Mouse (Mus musculus): ENCODE measurements at regions not wholly inside any gene's neighbourhood (a gene's known extent, or its start where the extent isn't known, plus 50 kb on each side); places are given as distances from the start of the nearest gene placed in this dataset.

- Histone ChIP-seq H3K4me3 (ENCODE audit: low read length) (no peak overlapping the region), H3K9ac (ENCODE audit: low read depth, low read length) (no peak overlapping the region), H3K27me3 (ENCODE audit: control insufficient read depth, insufficient read depth, low read length) (no peaks in the 10 kb centered on the region), H3K4me2 (replicated peaks; ENCODE audit: low read depth, low read length) (no peak overlapping the region), H3K4me1 (ENCODE audit: control insufficient read depth, insufficient read depth, low read length) (no peaks in the 10 kb centered on the region), H3K9me3 (ENCODE audit: control insufficient read depth, low read length) (no peaks in the 10 kb centered on the region), H3K36me3 (ENCODE audit: control insufficient read depth, insufficient read depth, low read length) (no peaks in the 10 kb centered on the region), H3K27ac (ENCODE audit: low read depth, low read length) (no peak overlapping the region)
- ATAC-seq (ENCODE audit: low FRiP score, low TSS enrichment): peak; percentile 77; the same call in 1 of the 2 replicates
- 61% methylated on average over 7 of the region's 7 CpGs for WGBS
Measured at GRCm38 (mm10) chr10:102685833-102686434, 173.9 kb downstream of the Rassf9 start.

- no peak for ATAC-seq (ENCODE audit: low FRiP score, low TSS enrichment)
- H3K4me2 ChIP-seq (replicated peaks; ENCODE audit: low read depth, low read length): no peak overlapping the region
- no peaks in the 10 kb centered on the region for H3K36me3 ChIP-seq (ENCODE audit: control insufficient read depth, insufficient read depth, low read length)
- no peaks in the 10 kb centered on the region for H3K9me3 ChIP-seq (ENCODE audit: control insufficient read depth, low read length)
- no peak overlapping the region for H3K27ac ChIP-seq (ENCODE audit: low read depth, low read length)
- H3K4me1 ChIP-seq (ENCODE audit: control insufficient read depth, insufficient read depth, low read length): no peaks in the 10 kb centered on the region
- no peak overlapping the region for H3K4me3 ChIP-seq (ENCODE audit: low read length)
- 58% methylated on average over 5 of the region's 5 CpGs for WGBS
- H3K9ac ChIP-seq (ENCODE audit: low read depth, low read length): no peak overlapping the region
- H3K27me3 ChIP-seq (ENCODE audit: control insufficient read depth, insufficient read depth, low read length): no peaks in the 10 kb centered on the region
Measured at GRCm38 (mm10) chr10:102667359-102667758, 155.3 kb downstream of the Rassf9 start.

GRCm38 (mm10) chr10:102659683-102660082 is 147.7 kb downstream of the Rassf9 start:
- H3K9me3 ChIP-seq (ENCODE audit: control insufficient read depth, low read length): no peaks in the 10 kb centered on the region
- H3K4me3 ChIP-seq (ENCODE audit: low read length): no peak overlapping the region
- H3K9ac ChIP-seq (ENCODE audit: low read depth, low read length): no peak overlapping the region
- no peak for ATAC-seq (ENCODE audit: low FRiP score, low TSS enrichment)
- H3K27me3 ChIP-seq (ENCODE audit: control insufficient read depth, insufficient read depth, low read length): no peaks in the 10 kb centered on the region
- 81% methylated on average over 6 of the region's 6 CpGs for WGBS
- H3K27ac ChIP-seq (ENCODE audit: low read depth, low read length): no peak overlapping the region
- H3K4me2 ChIP-seq (replicated peaks; ENCODE audit: low read depth, low read length): no peak overlapping the region
- H3K4me1 ChIP-seq (ENCODE audit: control insufficient read depth, insufficient read depth, low read length): no peaks in the 10 kb centered on the region
- no peaks in the 10 kb centered on the region for H3K36me3 ChIP-seq (ENCODE audit: control insufficient read depth, insufficient read depth, low read length)

DNA sequence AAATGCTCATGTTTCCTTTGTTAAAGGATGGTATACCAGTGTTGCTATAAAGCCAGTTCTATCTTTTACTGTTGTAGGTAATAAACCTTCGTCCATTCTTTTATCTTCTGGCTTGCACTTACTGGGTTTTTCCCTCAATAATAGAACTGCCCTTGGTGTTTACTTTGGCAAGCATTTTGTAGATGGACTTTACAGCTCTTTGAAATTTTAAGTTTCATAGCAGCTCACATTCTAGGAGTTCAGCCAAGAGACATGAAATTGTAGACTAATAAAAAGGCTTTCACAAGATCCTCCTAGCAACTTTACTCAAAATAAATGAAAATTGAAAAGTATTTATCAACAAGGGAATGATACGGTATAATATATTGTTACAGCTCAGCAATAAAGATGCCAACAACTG is 124.5 kb downstream of the Rassf9 start:
- Histone ChIP-seq H3K27ac (ENCODE audit: low read depth, low read length) (no peak overlapping the region), H3K27me3 (ENCODE audit: control insufficient read depth, insufficient read depth, low read length) (no peaks in the 10 kb centered on the region), H3K4me2 (replicated peaks; ENCODE audit: low read depth, low read length) (no peak overlapping the region), H3K4me1 (ENCODE audit: control insufficient read depth, insufficient read depth, low read length) (no peaks in the 10 kb centered on the region), H3K36me3 (ENCODE audit: control insufficient read depth, insufficient read depth, low read length) (no peaks in the 10 kb centered on the region), H3K9me3 (ENCODE audit: control insufficient read depth, low read length) (no peaks in the 10 kb centered on the region), H3K9ac (ENCODE audit: low read depth, low read length) (no peak overlapping the region), H3K4me3 (ENCODE audit: low read length) (no peak overlapping the region)
- 60% methylated on average over 2 of the region's 2 CpGs for WGBS
- ATAC-seq (ENCODE audit: low FRiP score, low TSS enrichment): no peak

- ATAC-seq (ENCODE audit: low FRiP score, low TSS enrichment): no peak
- no peaks in the 10 kb centered on the region for H3K9me3 ChIP-seq (ENCODE audit: control insufficient read depth, low read length)
- H3K9ac ChIP-seq (ENCODE audit: low read depth, low read length): no peak overlapping the region
- no peak overlapping the region for H3K4me3 ChIP-seq (ENCODE audit: low read length)
- no peaks in the 10 kb centered on the region for H3K36me3 ChIP-seq (ENCODE audit: control insufficient read depth, insufficient read depth, low read length)
- H3K27ac ChIP-seq (ENCODE audit: low read depth, low read length): no peak overlapping the region
- no peaks in the 10 kb centered on the region for H3K27me3 ChIP-seq (ENCODE audit: control insufficient read depth, insufficient read depth, low read length)
- WGBS: 79% methylated on average over 4 of the region's 4 CpGs
- no peak overlapping the region for H3K4me2 ChIP-seq (replicated peaks; ENCODE audit: low read depth, low read length)
- no peaks in the 10 kb centered on the region for H3K4me1 ChIP-seq (ENCODE audit: control insufficient read depth, insufficient read depth, low read length)
Measured at GRCm38 (mm10) chr10:102633438-102633837, 121.4 kb downstream of the Rassf9 start.

DNA sequence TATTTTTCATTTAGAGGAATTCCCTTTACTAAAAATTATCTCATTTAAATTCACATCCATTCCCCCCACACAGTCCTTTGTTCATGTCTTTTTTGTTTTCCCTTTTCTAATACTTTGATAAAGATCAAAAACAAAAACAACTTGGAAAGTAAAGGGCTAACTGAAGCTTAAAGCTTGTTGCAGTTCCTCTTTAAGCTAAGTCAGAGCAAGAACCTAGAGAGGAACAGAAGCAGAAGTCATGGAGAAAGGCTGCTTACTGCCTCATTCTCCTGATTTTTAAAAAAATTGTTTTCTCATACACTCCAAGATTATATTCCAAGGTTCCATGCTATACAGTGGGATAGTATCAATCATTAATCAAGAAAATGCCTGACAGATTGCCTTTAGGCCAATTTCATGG is 116.6 kb downstream of the Rassf9 start:
- H3K4me3 ChIP-seq (ENCODE audit: low read length): no peak overlapping the region
- no peaks in the 10 kb centered on the region for H3K36me3 ChIP-seq (ENCODE audit: control insufficient read depth, insufficient read depth, low read length)
- H3K4me1 ChIP-seq (ENCODE audit: control insufficient read depth, insufficient read depth, low read length): no peaks in the 10 kb centered on the region
- H3K27ac ChIP-seq (ENCODE audit: low read depth, low read length): no peak overlapping the region
- H3K27me3 ChIP-seq (ENCODE audit: control insufficient read depth, insufficient read depth, low read length): no peaks in the 10 kb centered on the region
- no peak overlapping the region for H3K9ac ChIP-seq (ENCODE audit: low read depth, low read length)
- no peaks in the 10 kb centered on the region for H3K9me3 ChIP-seq (ENCODE audit: control insufficient read depth, low read length)
- ATAC-seq (ENCODE audit: low FRiP score, low TSS enrichment): no peak
- no peak overlapping the region for H3K4me2 ChIP-seq (replicated peaks; ENCODE audit: low read depth, low read length)

- H3K36me3 ChIP-seq (ENCODE audit: control insufficient read depth, insufficient read depth, low read length): no peaks in the 10 kb centered on the region
- H3K27me3 ChIP-seq (ENCODE audit: control insufficient read depth, insufficient read depth, low read length): no peaks in the 10 kb centered on the region
- no peak overlapping the region for H3K4me3 ChIP-seq (ENCODE audit: low read length)
- no peak overlapping the region for H3K4me2 ChIP-seq (replicated peaks; ENCODE audit: low read depth, low read length)
- no peak for ATAC-seq (ENCODE audit: low FRiP score, low TSS enrichment)
- no peak overlapping the region for H3K9ac ChIP-seq (ENCODE audit: low read depth, low read length)
- no peak overlapping the region for H3K27ac ChIP-seq (ENCODE audit: low read depth, low read length)
- no peaks in the 10 kb centered on the region for H3K9me3 ChIP-seq (ENCODE audit: control insufficient read depth, low read length)
- WGBS: 92% methylated on average over 3 of the region's 3 CpGs
- H3K4me1 ChIP-seq (ENCODE audit: control insufficient read depth, insufficient read depth, low read length): no peaks in the 10 kb centered on the region
Measured at GRCm38 (mm10) chr10:102623895-102624294, 111.9 kb downstream of the Rassf9 start.

- ATAC-seq (ENCODE audit: low FRiP score, low TSS enrichment): no peak
- Histone ChIP-seq H3K27ac (ENCODE audit: low read depth, low read length) (no peak overlapping the region), H3K36me3 (ENCODE audit: control insufficient read depth, insufficient read depth, low read length) (no peaks in the 10 kb centered on the region), H3K4me3 (ENCODE audit: low read length) (no peak overlapping the region), H3K9ac (ENCODE audit: low read depth, low read length) (no peak overlapping the region), H3K4me2 (replicated peaks; ENCODE audit: low read depth, low read length) (no peak overlapping the region), H3K9me3 (ENCODE audit: control insufficient read depth, low read length) (no peaks in the 10 kb centered on the region), H3K27me3 (ENCODE audit: control insufficient read depth, insufficient read depth, low read length) (no peaks in the 10 kb centered on the region), H3K4me1 (ENCODE audit: control insufficient read depth, insufficient read depth, low read length) (no peaks in the 10 kb centered on the region)
- WGBS: 65% methylated on average over 2 of the region's 2 CpGs
Measured at GRCm38 (mm10) chr10:102622583-102623008, 110.6 kb downstream of the Rassf9 start.

DNA sequence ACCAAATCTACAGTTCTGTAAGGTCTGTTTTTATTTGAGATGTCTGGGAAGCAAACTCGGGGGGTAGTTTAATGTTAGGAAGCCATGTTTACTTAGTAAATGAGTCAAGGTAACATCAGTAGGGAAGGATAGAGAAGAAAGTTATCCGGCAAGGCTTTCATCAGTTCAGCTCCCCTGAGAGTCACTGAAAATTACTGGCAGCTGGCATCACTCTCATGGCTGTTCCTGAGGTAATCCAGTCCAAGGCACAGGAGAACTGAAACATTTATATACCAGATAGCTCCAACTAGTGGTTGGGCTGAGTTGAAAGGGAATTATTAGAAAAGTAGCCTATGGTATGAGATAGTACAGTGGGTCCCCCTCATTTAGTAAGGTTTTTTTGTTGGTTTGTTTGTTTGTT is 106.7 kb downstream of the Rassf9 start:
- no peak for ATAC-seq (ENCODE audit: low FRiP score, low TSS enrichment)
- H3K4me3 ChIP-seq (ENCODE audit: low read length): no peak overlapping the region
- H3K9me3 ChIP-seq (ENCODE audit: control insufficient read depth, low read length): no peaks in the 10 kb centered on the region

More for the DNA sequence above, 106.7 kb downstream of the Rassf9 start:
- no peak overlapping the region for H3K27ac ChIP-seq (ENCODE audit: low read depth, low read length)
- no peak overlapping the region for H3K9ac ChIP-seq (ENCODE audit: low read depth, low read length)
- no peaks in the 10 kb centered on the region for H3K27me3 ChIP-seq (ENCODE audit: control insufficient read depth, insufficient read depth, low read length)
- H3K4me1 ChIP-seq (ENCODE audit: control insufficient read depth, insufficient read depth, low read length): no peaks in the 10 kb centered on the region
- H3K4me2 ChIP-seq (replicated peaks; ENCODE audit: low read depth, low read length): no peak overlapping the region
- WGBS: 36% methylated on average over 2 of the region's 2 CpGs
- H3K36me3 ChIP-seq (ENCODE audit: control insufficient read depth, insufficient read depth, low read length): no peaks in the 10 kb centered on the region
